Mouse (Mus musculus): ENCODE measurements around the gene Ehd4.

The Ehd4 gene

DNA sequence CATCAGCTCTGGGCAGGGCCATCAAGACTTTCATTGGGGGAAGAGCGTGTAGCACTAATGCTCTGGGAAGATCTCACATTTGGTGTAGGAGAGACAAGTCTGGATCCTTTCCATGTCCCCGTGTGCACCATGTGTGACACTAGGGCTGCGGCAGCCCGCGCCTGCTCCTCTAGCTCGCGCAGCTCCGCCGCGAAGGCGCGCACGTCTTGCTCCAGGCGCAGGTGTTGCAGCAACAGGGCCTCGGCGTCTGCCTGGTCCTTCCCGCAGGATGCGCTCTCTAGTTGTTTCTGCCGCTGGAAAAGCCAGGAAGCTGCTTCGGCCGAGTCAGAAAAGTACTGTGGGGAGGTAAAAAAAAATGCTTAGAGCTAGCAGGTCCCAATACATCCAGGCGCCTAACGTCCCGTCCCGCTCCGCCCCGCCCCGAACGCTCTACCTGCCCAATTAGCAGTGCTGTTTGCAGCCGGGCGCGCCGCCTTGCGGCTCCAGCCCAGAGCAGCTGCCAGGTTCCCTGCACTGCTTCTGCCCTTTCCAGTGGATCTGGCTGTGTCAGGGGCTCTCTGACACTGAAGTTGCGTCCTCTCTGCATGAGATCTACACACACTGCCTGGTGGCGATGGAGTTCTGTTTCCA, 78.2 kb downstream of the Ehd4 start:
- intact Hi-C loops (cut with DNase I): loop anchor here (10.0 kb wide), 1 partner anchor 101 kb away; the partner anchor contains the start of gene Mapkbp1

DNA sequence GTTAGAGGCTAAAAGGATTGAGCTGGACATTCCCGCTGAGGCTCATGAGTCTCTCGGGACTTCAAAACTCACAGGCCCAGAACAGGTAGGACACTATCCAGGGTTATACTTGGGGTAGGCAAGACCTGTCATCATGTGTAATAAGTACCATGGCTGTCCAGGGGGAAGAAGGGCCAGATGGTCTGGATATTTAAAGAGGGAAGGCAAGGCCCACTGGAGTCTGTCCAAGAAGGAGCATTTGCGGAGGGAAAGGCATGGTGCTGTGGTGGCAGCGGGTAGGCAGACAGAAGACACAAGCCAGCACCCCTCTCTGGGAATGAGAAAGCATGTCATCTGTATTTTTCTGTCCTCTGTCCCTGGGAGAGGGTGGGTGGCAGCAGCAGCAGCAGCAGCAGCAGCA, 80.3 kb downstream of the Ehd4 start:
- intact Hi-C loops (cut with DNase I): loop anchor here (10.0 kb wide), 1 partner anchor 99 kb away; the partner anchor contains the start of gene Mapkbp1

DNA sequence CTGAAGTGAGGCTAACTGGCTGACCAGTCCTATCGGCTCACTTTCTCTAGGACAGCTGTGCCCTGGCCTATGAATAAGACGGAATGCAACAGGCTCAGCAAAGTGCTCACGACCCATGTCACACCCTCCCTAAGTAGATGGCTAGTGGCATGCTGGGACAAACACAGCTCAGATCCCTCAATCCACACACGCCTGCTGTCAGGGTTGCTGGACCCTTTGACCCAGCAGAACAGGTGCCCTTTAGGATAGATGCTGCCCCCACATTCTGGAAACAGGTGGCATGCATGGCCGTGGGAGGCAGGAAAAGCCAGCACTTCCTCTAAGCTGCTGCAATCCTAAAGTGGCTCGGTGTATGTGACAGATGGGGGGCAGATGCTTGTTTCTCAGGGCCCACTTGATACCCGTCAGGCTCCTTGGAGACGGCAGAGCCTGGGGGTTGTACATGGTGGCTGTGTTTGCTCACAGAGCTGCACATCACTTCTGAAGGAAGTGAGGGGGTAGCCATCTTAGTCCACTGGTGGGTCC, 84.9 kb downstream of the Ehd4 start:
- intact Hi-C loops (cut with DNase I): no loop called here

DNA sequence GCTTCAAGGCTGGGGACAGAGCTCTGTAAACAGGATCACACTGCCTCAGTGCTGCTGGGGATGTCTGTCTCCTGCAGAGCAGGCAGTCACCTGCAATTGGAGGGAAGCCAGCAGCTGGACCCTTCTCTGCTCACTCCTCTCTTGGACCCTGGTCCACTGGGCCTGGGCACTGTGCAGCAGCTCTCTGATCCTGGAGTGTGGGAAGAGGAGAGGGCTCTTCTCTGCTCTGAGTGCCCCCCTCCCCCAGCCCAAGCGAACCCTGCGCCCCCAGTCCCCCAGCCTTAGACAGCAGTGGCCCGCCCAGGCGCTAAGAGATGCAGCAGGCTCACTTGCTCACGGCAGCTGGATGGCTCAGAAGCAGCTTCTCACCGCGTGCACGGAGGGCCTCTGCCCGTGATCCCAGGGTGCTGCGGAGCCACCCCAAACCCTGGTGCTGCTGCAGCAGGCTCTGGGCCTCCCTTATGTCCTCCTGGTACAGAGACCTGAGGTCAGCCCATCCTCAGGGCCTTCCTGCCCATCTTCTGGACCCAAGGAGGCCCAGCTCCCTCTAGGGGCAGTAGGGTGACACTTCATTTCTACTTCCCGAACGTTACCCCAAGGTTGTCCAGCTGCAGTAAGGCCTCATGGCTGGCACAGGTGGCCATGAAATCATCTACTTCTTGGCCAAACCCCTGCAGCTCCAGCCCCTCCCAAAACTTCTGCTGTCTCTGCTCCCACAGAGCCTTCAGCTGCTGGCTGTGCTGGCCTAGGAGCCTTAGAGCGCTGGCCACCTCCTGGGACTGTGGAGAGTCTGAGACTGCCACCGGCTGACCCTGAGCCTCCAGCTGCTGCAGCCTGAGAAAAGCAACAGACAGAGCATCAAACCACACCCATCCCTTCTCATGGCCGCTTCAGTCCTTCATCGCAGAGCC, 85.6 kb downstream of the Ehd4 start:
- intact Hi-C loops (cut with DNase I): no loop called here

DNA sequence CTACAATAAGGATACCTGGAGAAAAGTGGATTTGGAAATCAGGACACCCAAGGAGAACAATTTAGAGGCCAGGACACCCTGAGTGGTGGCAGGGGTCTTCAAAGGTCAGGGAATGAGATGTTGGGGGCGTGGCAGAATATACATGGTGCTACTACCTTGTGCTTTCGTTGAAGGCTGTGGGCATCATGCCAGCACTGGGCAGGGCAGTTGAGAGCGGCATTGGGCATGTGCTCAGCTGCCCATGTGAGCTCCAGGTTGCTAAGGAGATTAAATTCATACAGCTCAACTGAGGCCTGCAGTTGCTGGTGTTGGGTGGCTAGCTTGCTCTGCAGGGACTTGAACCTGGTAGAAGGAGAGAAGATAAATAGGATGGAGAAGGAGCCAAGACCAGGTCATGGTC, 88.2 kb downstream of the Ehd4 start:
- intact Hi-C loops (cut with DNase I): no loop called here

DNA sequence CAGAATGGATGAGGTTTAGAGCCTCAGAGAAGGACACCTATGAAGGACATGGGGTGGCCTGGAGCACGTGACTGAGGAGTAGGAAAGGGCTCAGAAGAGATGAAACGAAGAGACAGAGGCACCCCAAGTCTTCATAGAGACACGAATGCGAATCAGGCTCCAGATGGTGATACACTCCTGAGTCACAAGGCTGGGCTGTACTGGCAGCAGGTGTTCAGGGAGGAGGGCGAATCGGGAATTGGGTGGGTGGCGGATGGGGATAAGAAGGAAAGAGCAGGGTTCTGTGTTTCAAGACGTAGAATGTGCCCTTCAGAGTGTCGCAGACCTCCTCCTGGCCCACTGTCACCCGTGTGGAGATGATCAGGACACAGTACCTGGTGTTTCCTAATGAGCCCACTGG, 89.2 kb downstream of the Ehd4 start:
- intact Hi-C loops (cut with DNase I): no loop called here

DNA sequence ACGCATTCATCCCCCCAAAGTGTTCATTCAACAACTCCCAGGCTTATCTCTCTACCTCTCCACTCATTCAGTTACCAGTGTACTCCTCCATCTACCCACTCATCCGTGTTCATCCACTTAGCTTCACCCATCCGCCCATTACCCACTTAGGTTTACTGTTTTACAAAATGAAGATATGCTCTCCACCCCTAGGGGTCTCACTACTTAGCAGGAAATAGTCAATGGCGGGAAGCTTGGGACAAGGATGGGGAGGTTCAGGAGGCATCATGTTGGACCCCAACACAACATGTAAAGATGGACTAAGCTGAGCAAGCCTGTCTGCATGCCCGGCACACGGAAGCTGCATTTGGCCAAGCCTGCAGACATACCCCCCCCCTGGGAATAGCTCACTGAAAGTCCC, 89.8 kb downstream of the Ehd4 start:
- intact Hi-C loops (cut with DNase I): no loop called here

DNA sequence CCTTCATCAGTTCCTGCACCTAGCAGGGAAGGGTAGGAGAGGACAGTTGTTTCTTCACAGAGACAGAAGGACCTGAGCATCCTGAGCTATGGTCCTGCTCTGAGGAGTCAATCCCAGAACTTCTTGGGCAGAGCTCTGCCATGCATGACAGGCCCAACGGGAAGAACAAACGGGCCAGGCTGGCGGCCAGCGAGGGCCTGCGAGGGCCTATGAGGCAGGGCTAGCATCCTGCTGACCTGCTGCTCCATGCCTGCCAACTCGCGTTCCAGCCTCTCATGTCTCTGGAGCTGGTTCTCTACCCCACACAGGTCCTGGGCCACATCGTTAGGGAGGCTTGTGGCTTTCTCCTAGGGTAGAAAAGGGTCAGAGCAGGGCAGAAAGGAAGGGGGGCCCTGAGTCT, 92.2 kb downstream of the Ehd4 start:
- intact Hi-C loops (cut with DNase I): no loop called here

DNA sequence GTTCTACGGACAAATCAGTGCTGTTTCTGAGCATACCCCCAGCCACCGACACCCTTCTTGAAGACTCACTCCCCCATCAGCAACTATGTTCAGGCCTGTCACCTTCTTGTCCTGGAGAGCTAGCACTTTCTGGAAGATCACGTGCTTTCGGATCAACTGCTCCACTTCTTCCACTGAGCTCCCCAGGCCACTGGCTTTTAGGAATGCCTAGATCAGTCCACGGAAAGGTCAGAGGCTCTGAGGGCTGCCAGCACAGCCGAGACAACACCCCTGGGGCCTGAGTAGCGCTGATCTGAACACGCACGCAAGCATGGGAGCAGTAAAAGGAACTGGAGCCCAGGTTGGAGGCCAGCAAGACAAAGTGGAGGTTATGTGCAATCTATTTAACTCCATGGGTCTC, 93.8 kb downstream of the Ehd4 start:
- intact Hi-C loops (cut with DNase I): no loop called here

DNA sequence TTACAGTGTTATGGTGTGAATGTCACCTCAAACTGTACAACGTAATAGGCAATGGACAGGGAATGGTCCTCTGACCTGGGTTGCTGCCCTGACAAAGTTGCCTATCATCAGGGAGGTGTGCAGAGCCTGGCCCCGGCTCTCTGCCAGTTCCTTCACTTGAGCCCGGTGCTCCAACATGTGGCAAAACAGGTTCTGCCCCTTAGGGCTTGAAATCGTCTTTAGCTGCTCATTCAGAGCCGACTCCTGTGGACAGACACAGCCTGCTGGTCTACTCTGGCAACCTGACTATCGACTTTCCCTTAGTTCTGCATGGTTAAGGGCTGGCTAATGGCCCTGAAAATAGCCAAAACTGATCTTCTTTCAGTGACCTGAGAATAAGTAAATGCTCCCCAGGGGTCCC, 94.2 kb downstream of the Ehd4 start:
- intact Hi-C loops (cut with DNase I): no loop called here

DNA sequence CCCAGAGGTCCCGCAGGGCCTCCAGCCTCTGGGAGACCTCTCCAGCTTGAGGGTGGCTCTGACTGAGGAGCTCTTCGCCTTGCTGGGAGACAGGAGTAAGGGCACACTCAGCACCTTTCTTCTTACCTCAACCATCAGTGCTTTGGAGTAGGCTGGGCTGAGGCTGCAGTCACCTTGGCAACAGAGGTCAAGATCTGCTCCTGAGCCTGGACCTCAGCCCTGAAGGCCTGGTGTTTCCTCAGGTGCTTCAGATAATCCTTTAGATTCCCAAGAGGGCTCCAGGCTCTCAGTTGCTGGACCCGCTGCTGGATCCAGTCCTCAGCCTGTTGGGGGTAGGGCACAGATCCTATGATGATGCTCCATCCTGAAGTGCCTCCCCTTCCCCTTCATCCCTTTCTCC, 94.9 kb downstream of the Ehd4 start:
- intact Hi-C loops (cut with DNase I): no loop called here

DNA sequence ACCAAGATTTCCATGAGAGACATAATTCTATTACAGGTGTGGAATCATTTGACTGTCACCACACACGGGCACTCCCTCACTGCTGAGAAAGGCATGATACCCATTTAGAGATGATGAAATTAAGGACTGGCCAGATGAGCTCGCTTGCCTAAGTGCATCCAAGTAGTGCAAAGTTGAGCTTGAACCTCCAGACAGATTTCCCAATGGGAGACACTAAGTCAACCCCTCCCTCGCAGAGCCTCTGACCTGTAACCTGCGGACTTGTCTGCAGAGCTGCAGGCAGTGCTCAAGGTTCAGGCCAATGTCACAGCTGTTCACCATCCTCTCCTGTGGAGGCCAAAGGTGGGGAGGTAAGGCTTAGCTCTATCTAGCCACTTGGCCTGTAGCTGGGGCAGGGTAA, 95.6 kb downstream of the Ehd4 start:
- intact Hi-C loops (cut with DNase I): no loop called here

DNA sequence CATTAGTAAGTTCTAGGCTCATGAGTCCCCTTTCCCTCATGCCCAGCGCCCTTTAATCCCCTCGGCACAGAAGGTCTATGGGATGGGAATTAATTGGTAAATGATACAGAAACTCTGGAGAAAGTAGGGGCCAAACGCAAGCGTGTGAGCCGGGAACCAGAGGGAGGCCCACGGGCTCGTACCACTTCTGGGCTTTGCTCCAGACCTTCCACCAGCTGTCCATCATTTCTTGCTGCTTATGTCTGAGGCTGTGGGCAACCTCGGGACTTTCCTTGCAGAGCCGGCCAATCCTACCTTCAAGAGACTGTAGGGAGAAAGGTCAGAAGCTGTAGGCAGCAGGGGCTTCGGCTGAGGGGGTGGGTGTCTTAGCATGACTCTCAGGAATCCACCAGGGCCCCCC, 98.5 kb downstream of the Ehd4 start:
- intact Hi-C loops (cut with DNase I): no loop called here

DNA sequence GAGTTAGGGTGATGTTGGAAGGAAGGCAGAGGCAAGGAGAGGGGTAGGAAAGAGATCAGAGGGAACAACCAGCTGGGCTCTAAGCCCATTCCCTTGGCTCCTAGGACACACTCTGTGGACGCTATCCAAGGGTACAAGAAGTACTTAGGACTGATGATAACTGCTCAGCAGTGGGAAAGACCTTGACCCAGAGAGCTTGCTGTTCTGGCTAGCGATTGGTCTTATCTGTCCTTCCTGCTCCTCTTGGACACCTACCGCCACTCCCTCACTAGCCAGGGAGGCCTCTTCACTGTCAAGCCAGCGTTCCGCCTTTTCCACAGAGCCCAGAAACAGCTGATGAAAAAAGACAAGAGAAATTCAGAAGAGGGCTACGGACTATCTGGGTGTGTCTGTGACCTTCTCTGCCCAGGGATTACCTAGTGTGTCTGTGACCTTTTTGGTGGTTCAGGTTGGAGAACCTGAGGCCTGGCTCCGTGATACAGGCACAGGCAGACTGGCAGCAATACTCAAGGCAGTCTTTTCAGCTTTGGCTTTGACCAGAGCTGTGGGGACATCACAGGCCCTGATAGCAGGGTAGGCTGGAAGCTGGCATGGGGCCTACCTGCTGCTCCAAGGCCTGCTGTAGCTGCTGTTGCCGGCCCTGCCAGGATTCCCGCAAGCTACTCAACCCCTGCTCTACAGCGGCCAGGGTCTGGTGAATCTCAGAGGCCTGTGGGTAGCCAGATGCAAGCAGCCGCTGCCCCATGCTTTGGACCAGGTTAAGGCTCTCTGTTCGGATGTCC, 99.4 kb downstream of the Ehd4 start:
- intact Hi-C loops (cut with DNase I): no loop called here

DNA sequence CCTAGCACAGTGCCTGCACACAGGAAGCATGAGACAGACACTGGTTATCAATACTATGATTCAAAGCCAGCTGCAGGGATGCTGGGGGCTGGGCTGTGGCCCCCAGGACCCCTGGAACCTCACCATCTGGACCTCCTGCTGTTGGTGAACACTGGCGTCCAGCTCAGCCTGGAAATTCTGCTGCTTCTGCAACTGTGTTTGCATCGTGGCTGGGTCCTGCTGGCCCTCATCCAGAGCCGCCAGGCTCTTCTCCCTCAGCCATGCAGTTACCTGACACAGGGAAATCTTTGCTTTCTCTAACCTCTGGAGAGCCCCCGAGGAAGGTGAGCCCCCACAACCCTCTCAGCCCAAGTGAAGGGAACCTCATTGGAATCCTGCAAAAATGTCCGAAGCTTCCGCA, 103.0 kb downstream of the Ehd4 start:
- intact Hi-C loops (cut with DNase I): no loop called here

DNA sequence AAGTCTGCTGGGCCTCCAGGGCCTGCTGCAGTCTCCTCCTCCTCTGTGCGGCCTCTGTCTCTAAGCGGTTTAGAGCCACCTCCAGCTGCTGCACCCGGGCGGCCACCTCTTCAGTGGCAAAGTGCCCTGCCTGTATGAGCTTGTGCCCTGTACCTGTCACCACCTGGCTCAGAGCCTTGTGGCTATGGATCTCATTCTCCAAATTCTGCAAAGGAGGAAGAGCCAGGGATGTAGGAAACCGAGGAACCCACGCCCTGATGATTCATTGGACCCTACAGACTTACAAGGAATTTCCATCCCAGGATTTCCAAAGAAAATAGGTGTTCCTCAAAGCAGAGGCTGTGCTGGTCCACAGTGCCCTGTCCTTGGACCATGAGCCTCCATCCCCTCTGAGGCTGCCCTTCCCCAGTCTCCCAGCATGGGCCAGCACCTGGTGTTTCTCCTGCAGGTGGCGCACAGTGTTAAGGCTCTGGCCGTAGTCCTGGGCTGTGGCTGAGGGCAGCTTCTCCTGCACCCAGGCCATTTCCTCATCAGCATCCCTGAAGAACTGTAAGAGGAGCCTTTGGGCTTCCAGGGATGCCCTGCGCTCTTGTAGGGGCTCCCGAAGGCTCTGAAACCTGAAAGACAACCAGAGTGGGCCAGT, 104.7 kb downstream of the Ehd4 start:
- intact Hi-C loops (cut with DNase I): no loop called here

DNA sequence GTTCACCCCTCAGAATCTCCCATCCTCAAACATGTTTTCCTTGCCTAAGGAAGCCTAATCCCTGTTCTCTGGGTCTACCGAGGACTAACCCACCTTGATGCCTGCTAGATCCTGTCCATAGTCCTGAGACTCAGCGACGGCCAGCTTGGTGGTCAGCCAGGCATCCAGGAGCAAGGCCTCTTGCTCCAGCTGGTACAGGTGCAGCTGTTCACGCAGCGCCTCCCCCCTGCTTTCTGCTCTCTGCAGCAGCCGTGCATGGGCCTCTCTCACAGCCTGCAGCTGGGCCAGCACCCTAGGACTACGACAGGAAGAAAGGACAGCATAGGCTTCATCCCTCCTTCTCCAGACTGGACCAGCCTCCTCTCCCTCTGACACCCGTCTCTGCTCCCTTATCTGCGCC, 106.2 kb downstream of the Ehd4 start:
- intact Hi-C loops (cut with DNase I): no loop called here

DNA sequence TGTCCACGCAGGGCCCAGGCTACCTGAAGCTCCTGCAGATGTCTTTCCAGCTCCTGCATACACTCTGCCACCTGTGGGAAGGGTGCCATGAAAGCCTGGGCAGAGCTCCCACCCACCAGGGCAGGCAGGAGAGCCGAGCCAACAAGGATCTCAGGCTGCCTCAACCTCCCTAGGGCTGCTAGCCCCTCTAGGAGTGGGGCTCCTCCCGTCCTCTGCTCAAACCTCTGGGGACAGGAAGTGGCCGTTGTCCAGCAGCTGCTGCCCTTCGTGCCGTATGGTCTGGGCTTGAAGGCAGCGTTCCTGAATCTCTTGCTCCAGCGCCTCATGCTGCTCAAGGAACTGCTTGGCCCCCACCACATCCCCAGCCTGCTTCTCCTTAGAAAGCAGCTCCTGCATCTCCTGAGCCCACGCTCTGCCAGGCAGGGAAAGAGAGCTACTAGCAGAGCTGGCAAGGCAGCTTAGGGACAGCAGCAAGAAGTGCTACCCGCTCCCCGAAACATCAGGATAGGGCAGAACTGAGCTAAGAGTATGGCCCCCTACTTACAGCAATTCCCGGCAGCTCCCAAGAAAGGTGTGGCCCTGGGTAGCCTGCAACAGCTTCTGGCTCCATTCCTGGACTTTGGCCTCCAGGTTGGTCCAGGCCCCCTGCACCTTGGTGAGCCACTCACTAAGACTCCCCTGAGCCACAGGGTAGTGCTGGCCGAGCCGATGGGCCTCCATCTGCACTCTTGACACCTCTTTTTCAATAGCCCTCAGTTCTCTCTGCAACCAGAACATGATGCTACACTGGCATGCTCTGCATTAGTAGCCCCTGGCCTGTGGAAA, 107.7 kb downstream of the Ehd4 start:
- intact Hi-C loops (cut with DNase I): no loop called here

DNA sequence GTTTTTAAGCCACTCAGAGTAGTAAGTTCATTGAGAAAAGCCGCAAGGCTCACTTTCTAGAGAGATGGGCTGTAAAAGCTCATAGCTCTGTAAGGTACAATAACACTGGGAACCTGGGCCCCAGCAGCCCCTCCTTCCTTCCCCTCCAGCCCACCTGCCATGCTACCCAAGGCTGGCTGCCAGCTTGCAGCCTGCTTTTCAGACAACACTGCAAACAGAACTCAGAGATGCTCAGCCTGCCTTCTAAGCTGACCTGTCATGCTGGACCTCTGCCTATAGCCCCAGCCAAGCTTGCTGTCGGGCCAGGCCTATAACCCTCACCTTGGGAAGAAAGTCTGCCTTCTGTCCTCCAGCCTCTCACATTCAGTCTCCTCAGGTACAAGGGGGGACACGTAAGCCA, 109.7 kb downstream of the Ehd4 start:
- intact Hi-C loops (cut with DNase I): no loop called here

DNA sequence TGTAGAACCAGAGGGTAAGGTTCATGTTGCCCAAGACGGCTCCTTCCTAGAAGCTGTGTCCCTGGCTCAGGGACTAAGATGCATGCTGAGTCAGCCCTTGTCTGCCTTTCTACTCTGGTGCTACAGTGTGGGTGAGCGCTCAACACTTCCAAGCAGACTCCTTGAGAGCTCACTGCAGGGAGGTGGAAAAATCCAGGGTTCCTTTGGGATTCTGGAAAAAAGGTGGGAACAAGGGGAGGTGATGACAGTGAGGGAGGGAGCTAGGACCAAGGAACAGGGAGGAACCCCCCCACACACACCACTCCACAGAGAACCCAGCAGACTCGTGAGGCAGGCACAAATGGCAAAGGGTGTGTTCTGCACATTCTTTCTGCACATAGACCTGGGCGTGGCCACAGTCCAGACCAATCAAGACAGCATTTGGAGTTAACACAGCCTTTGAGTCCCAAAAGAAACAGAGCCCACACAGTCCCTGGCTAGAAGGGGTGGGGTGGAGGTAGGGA, 110.3 kb downstream of the Ehd4 start:
- intact Hi-C loops (cut with DNase I): no loop called here

All from adrenal gland (tissue).